Mouse (Mus musculus) bone marrow macrophage, adult 2 months (primary cell): Measurements from ENCODE around the gene Frmd4b. TPM values are rescaled to one million over a fixed set of nuclear protein-coding genes. Genes with fewer than 3 reads are reported as not detected.

Source experiments
- H3K27ac ChIP-seq: 2 replicates; pipeline ENCODE4 v1.5.1; 2012; ENCODE audit warnings: low read depth, low read length; ENCODE audit not compliant: insufficient read depth
- H3K4me1 ChIP-seq: 2 replicates; pipeline ENCODE4 v1.6.1; 2012; ENCODE audit warnings: low read length; ENCODE audit not compliant: control insufficient read depth, insufficient read depth
- H3K4me3 ChIP-seq: 2 replicates; pipeline ENCODE4 v1.5.1; 2012; ENCODE audit warnings: mild to moderate bottlenecking, low read length, moderate library complexity; ENCODE audit not compliant: insufficient read depth
- CTCF ChIP-seq: IDR thresholded peaks from 2 replicates; pipeline ENCODE4 v1.5.1; 2012; ENCODE audit warnings: low read depth, mild to moderate bottlenecking, low read length, moderate library complexity
- POLR2A ChIP-seq: IDR thresholded peaks from 2 replicates; pipeline ENCODE4 v1.6.1; 2012; ENCODE audit warnings: mild to moderate bottlenecking, low read depth, low read length, borderline replicate concordance
- polyA plus RNA-seq: library from polyadenylated mRNA; stranded (reverse); fragments of >200 nt; gene quantifications from 2 replicates; pipeline ENCODE4 v1.2.4, GENCODE M21; 2012; ENCODE audit not compliant: missing spikeins, insufficient read depth, insufficient read length

Frmd4b gene
- polyA plus RNA-seq, 1 experiment = 115 TPM

GRCm38 (mm10) chr6:97340211-97340791 lies 277.0 kb downstream of the Frmd4b start:
- H3K4me1 ChIP-seq = no peaks in the 10 kb centered on the region
- TF ChIP-seq POLR2A (no peak), CTCF (no peak)
- H3K4me3 ChIP-seq = no peak overlapping the region
- H3K27ac ChIP-seq = no peak overlapping the region

GRCm38 (mm10) chr6:97339271-97339681 lies 278.1 kb downstream of the Frmd4b start:
- TF ChIP-seq CTCF (no peak), POLR2A (no peak)
- Histone ChIP-seq H3K4me3 (no peak overlapping the region), H3K27ac (no peak overlapping the region), H3K4me1 (no peaks in the 10 kb centered on the region)

GRCm38 (mm10) chr6:97338843-97339242 lies 278.5 kb downstream of the Frmd4b start:
- Histone ChIP-seq H3K27ac (no peak overlapping the region), H3K4me3 (no peak overlapping the region), H3K4me1 (no peaks in the 10 kb centered on the region)
- TF ChIP-seq POLR2A (no peak), CTCF (no peak)

GRCm38 (mm10) chr6:97333323-97333722 lies 284.0 kb downstream of the Frmd4b start:
- Histone ChIP-seq H3K27ac (no peak overlapping the region), H3K4me1 (no peaks in the 10 kb centered on the region), H3K4me3 (no peak overlapping the region)
- no peak for TF ChIP-seq CTCF
- no peak for TF ChIP-seq POLR2A

GRCm38 (mm10) chr6:97323951-97324350 lies 293.4 kb downstream of the Frmd4b start:
- Histone ChIP-seq H3K27ac (no peak overlapping the region), H3K4me3 (no peak overlapping the region), H3K4me1 (no peaks in the 10 kb centered on the region)
- TF ChIP-seq POLR2A = no peak
- no peak for TF ChIP-seq CTCF

- Histone ChIP-seq H3K4me1 (no peaks in the 10 kb centered on the region), H3K4me3 (no peak overlapping the region), H3K27ac (no peak overlapping the region)
- no peak for TF ChIP-seq CTCF
- TF ChIP-seq POLR2A = no peak
These were observed 295.2 kb downstream of the Frmd4b start for GRCm38 (mm10) chr6:97322126-97322525.

- Histone ChIP-seq H3K4me3 (no peak overlapping the region), H3K4me1 (no peaks in the 10 kb centered on the region), H3K27ac (no peak overlapping the region)
- TF ChIP-seq CTCF = no peak
- TF ChIP-seq POLR2A = no peak
These were observed 296.2 kb downstream of the Frmd4b start for GRCm38 (mm10) chr6:97321156-97321555.

GRCm38 (mm10) chr6:97319081-97319480 lies 298.3 kb downstream of the Frmd4b start:
- Histone ChIP-seq H3K4me1 (no peaks in the 10 kb centered on the region), H3K27ac (no peak overlapping the region), H3K4me3 (no peak overlapping the region)
- TF ChIP-seq CTCF (no peak), POLR2A (no peak)

GRCm38 (mm10) chr6:97317956-97318355 lies 299.4 kb downstream of the Frmd4b start:
- Histone ChIP-seq H3K4me1 (no peaks in the 10 kb centered on the region), H3K4me3 (no peak overlapping the region), H3K27ac (no peak overlapping the region)
- TF ChIP-seq POLR2A (no peak), CTCF (no peak)

- TF ChIP-seq POLR2A = no peak
- TF ChIP-seq CTCF = no peak
- no peak overlapping the region for H3K27ac ChIP-seq
- H3K4me1 ChIP-seq = no peaks in the 10 kb centered on the region
These were observed 300.6 kb downstream of the Frmd4b start for GRCm38 (mm10) chr6:97316716-97317115.

GRCm38 (mm10) chr6:97315311-97315710 lies 302.0 kb downstream of the Frmd4b start:
- H3K27ac ChIP-seq = no peak overlapping the region
- TF ChIP-seq POLR2A (no peak), CTCF (no peak)
- no peaks in the 10 kb centered on the region for H3K4me1 ChIP-seq
- H3K4me3 ChIP-seq = no peak overlapping the region

More at GRCm38 (mm10) chr6:97316716-97317115, 300.6 kb downstream of the Frmd4b start:
- no peak overlapping the region for H3K4me3 ChIP-seq

GRCm38 (mm10) chr6:97312545-97312939 lies 304.8 kb downstream of the Frmd4b start:
- Histone ChIP-seq H3K27ac (no peak overlapping the region), H3K4me3 (no peak overlapping the region), H3K4me1 (no peaks in the 10 kb centered on the region)
- TF ChIP-seq POLR2A = no peak
- TF ChIP-seq CTCF = no peak
